Mouse (Mus musculus) liver, postnatal 0 days (tissue): Measurements from ENCODE around the gene Man2b1. TPM values are rescaled to one million over a fixed set of nuclear protein-coding genes. Genes with fewer than 3 reads are reported as not detected.
"Not testable (repeated sequence)": the region's sequence is repeated elsewhere in the genome, so short reads cannot be mapped to it uniquely, and the experiment has no call there.

Experiments
- ATAC-seq: fragments of 200-750 bp; cut with Nextera tagmentation; 2 replicates; pipeline ENCODE4 v1.8.0; 2017; ENCODE audit warnings: mild to moderate bottlenecking, moderate library complexity
- DNase-seq: peaks from one replicate; pipeline ENCODE4 v3.0.0-alpha.2; 2016
- H3K27ac ChIP-seq: fragments of 300-500 bp; sonication (generic); 2 replicates; pipeline ENCODE4 v1.5.1; 2014; ENCODE audit warnings: antibody characterized with exemption, moderate library complexity, mild to moderate bottlenecking, low read depth
- H3K27me3 ChIP-seq: fragments of 300-500 bp; sonication (generic); 2 replicates; pipeline ENCODE4 v1.6.1; 2014; ENCODE audit warnings: low read length, control low read depth, mixed read lengths; ENCODE audit not compliant: insufficient read depth
- H3K36me3 ChIP-seq: fragments of 300-500 bp; sonication (generic); replicated peaks from 2 replicates; pipeline ENCODE4 v1.6.1; 2014; ENCODE audit warnings: mild to moderate bottlenecking, control low read depth, low read length, moderate library complexity, mixed read lengths; ENCODE audit not compliant: insufficient read depth
- H3K4me1 ChIP-seq: fragments of 300-500 bp; sonication (generic); 2 replicates; pipeline ENCODE4 v1.6.1; 2014; ENCODE audit warnings: antibody characterized with exemption, mild to moderate bottlenecking, control low read depth; ENCODE audit not compliant: insufficient read depth
- H3K4me2 ChIP-seq: fragments of 300-500 bp; sonication (generic); 2 replicates; pipeline ENCODE4 v1.6.1; 2014; ENCODE audit warnings: low read depth, mild to moderate bottlenecking, low read length, moderate library complexity, mixed read lengths
- H3K4me3 ChIP-seq: fragments of 300-500 bp; sonication (generic); 2 replicates; pipeline ENCODE4 v1.5.1; 2014; ENCODE audit warnings: low read depth, low read length
- H3K9ac ChIP-seq: fragments of 300-500 bp; sonication (generic); replicated peaks from 2 replicates; pipeline ENCODE4 v1.6.1; 2014; ENCODE audit warnings: mild to moderate bottlenecking, moderate library complexity
- H3K9me3 ChIP-seq: fragments of 300-500 bp; sonication (generic); 2 replicates; pipeline ENCODE4 v1.6.1; 2016; ENCODE audit warnings: mild to moderate bottlenecking, control low read depth, low read length, mixed read lengths
- CTCF ChIP-seq: sonication (generic); IDR thresholded peaks from 2 replicates; pipeline ENCODE4 v1.5.1; 2016; ENCODE audit warnings: antibody characterized with exemption, low read depth
- EP300 ChIP-seq: IDR thresholded peaks from 2 replicates; pipeline ENCODE4 v1.6.1; 2016; ENCODE audit warnings: antibody characterized with exemption, low read depth, mild to moderate bottlenecking
- WGBS: fragments of 180-500 bp; shearing (Covaris S2); extraction: QIAGEN DNeasy Blood & Tissue Kit; methylation state at CpG from one replicate; pipeline ENCODE4 v1.1.7; 2014; ENCODE audit not compliant: insufficient replicate concordance; 5-methylcytosine and 5-hydroxymethylcytosine counted together
- polyA plus RNA-seq: library from polyadenylated mRNA; unstranded; fragments of >200 nt; fragmentation: Nextera tagmentation; extraction: Ambion mirVana; gene quantifications from 2 replicates; pipeline ENCODE4 v1.2.1, GENCODE M21; 2015

Man2b1 gene
- polyA plus RNA-seq, 1 experiment from 2014 or later: 44.6 TPM

DNA sequence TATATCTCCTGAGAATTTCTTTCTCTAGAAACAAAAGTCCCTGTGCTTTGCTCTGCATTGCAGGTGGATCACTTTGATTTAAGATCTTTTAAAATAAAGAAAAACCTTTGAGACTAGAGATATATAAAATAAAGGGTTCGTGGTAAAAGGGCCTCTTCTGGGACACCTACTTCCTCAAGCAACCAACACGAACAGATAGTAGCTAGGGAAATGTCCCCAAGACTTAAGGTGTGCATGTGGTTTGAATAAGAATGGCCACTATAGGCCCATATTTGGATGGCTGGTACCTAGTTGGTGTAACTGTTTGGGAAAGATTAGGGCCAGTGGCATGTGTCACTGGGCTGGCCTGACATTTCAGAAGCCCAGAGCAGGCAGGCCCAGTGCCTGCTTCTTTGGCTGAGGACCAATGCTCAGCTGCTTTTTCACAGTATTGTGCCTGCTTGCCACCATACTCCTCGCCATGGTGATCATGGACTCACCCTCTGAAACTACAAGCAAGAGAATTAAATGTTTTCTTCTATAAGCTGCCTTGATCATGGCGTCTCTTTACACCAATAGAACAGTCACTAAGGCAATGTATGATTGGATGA is 17.1 kb downstream of the Man2b1 start:
- Histone ChIP-seq H3K4me1 (no peaks in the 10 kb centered on the region), H3K4me2 (no peak overlapping the region), H3K36me3 (peaks cover 27% of the 10 kb centered on the region), H3K9ac (no peak overlapping the region), H3K9me3 (0 out of 2 replicates have a peak, but pooled peaks cover 2% of the 10 kb centered on the region), H3K27ac (no peak overlapping the region), H3K27me3 (no peaks in the 10 kb centered on the region), H3K4me3 (no peak overlapping the region)
- WGBS: 65% methylated on average over 4 of the region's 4 CpGs
- TF ChIP-seq EP300 (no peak), CTCF (no peak)
- ATAC-seq (no peak), DNase-seq (no peak)

DNA sequence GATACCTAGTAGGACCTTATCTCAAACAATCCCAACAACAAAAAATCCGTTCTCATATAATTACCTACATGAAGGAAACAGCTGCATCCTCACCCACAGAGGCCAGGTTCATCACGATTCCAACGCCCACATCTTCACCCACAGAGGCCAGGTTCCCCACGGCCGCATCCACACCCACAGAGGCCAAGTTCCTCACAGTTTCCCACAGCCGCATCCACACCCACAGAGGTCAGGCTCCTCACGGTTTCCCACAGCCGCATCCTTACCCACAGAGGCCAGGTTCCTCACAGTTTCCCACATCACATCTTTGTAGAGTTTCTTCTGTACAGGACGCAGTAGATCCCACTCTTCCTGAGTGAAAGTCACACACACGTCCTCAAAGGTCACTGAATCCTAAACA is 30.2 kb downstream of the Man2b1 start:
- WGBS: 80% methylated on average over 10 of the region's 10 CpGs
- H3K4me1 ChIP-seq: peaks cover 3% of the 10 kb centered on the region; the same call in 1 of the 2 replicates
- no peak for ATAC-seq
- no peak overlapping the region for H3K4me3 ChIP-seq
- H3K27me3 ChIP-seq: no peaks in the 10 kb centered on the region
- TF ChIP-seq EP300 (no peak), CTCF (no peak)
- peaks cover 39% of the 10 kb centered on the region for H3K36me3 ChIP-seq
- no peak overlapping the region for H3K4me2 ChIP-seq
- DNase-seq: no peak
- H3K27ac ChIP-seq: no peak overlapping the region
- no peak overlapping the region for H3K9ac ChIP-seq
- H3K9me3 ChIP-seq: peaks cover 8% of the 10 kb centered on the region

DNA sequence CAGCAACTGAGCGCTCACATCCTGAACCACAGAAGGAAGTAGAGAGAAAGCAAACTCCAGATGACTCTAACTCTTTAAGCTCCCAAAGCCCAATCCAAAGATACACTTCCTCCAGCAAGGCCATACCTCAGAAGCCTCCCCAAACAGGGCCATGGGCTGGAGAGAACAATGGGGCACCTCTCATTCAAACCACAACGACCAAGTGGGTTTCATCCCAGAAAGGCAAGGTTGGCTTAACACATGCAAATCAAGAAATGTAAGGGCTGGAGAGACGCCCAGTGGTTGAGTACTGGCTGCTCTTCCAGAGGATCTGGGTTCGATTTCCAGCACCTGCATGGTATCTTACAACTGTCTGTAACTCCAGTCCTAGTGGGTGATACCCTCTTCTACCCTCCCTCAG is 32.4 kb downstream of the Man2b1 start:
- Histone ChIP-seq H3K36me3 (peaks cover 30% of the 10 kb centered on the region), H3K9ac (no peak overlapping the region), H3K27me3 (no peaks in the 10 kb centered on the region), H3K4me1 (peaks cover 3% of the 10 kb centered on the region; the same call in 1 of the 2 replicates), H3K4me2 (peak overlapping the region; percentile 56; the same call in 1 of the 2 replicates), H3K4me3 (no peak overlapping the region), H3K27ac (no peak overlapping the region), H3K9me3 (peaks cover 3% of the 10 kb centered on the region)
- no peak for ATAC-seq
- DNase-seq: no peak
- 73% methylated on average over 4 of the region's 4 CpGs for WGBS
- no peak for TF ChIP-seq EP300
- no peak for TF ChIP-seq CTCF

- WGBS: 57% methylated on average over 7 of the region's 7 CpGs
- Histone ChIP-seq H3K9me3 (no peaks in the 10 kb centered on the region; the same call in 1 of the 2 replicates), H3K27ac (peak overlapping the region; percentile 68), H3K4me1 (peaks cover 3% of the 10 kb centered on the region; the same call in 1 of the 2 replicates), H3K4me2 (peak overlapping the region; percentile 56), H3K36me3 (peaks cover 15% of the 10 kb centered on the region), H3K27me3 (no peaks in the 10 kb centered on the region), H3K9ac (no peak overlapping the region), H3K4me3 (peak overlapping the region; percentile 11)
- DNase-seq (no peak), ATAC-seq (peak; percentile 62)
- TF ChIP-seq CTCF (no peak), EP300 (peak; percentile 71)
Measured at GRCm38 (mm10) chr8:85116984-85117383, 33.9 kb downstream of the Man2b1 start.

GRCm38 (mm10) chr8:85119052-85119981 is 36.2 kb downstream of the Man2b1 start:
- ATAC-seq (peak; percentile 80), DNase-seq (peak; percentile 83)
- peak; percentile 41 for TF ChIP-seq CTCF
- TF ChIP-seq EP300: no peak
- 0 out of 2 replicates have a peak, but pooled peaks cover 4% of the 10 kb centered on the region for H3K36me3 ChIP-seq
- H3K4me1 ChIP-seq: peaks cover 3% of the 10 kb centered on the region; the same call in 1 of the 2 replicates
- H3K4me2 ChIP-seq: peak overlapping the region; percentile 60
- no peaks in the 10 kb centered on the region for H3K27me3 ChIP-seq
- H3K9me3 ChIP-seq: no peaks in the 10 kb centered on the region
- H3K9ac ChIP-seq: peak overlapping the region; percentile 62
- 11% methylated on average over 37 of the region's 37 CpGs for WGBS
- H3K27ac ChIP-seq: peak overlapping the region; percentile 72
- H3K4me3 ChIP-seq: peak overlapping the region; percentile 49

- ATAC-seq, H3K4me1 ChIP-seq, H3K4me3 ChIP-seq, H3K9ac ChIP-seq, H3K27me3 ChIP-seq, DNase-seq, H3K36me3 ChIP-seq, H3K4me2 ChIP-seq, H3K9me3 ChIP-seq, H3K27ac ChIP-seq: not testable (repeated sequence)
- WGBS: 80% methylated on average over 5 of the region's 5 CpGs
Measured at GRCm38 (mm10) chr8:85120251-85120650, 37.2 kb downstream of the Man2b1 start.
